Comparison of ENCODE assay signal across 8 mouse cellular contexts in genomic region chr2:165184015-165184633, GRCm38 (mm10). TPM values are rescaled to one million over a fixed set of nuclear protein-coding genes. Genes with fewer than 3 reads are reported as not detected.
DNase-seq lines count a peak whose midpoint lies in the region; ATAC-seq and TF ChIP-seq lines count a peak whose summit lies in the region.

No protein-coding gene starts in this region.

- peaks cover 55% of the 10 kb centered on the region for H3K4me1 ChIP-seq in forebrain, embryonic 13.5 days
- H3K4me1 ChIP-seq in intestine, embryonic 16.5 days (ENCODE audit: control insufficient read depth, insufficient read depth, low read length): peaks cover 11% of the 10 kb centered on the region
- no peaks in the 10 kb centered on the region for H3K4me1 ChIP-seq in liver, postnatal 0 days (ENCODE audit: insufficient read depth)

- H3K9me3 ChIP-seq in forebrain, embryonic 13.5 days (replicated peaks): no peaks in the 10 kb centered on the region
- no peaks in the 10 kb centered on the region for H3K9me3 ChIP-seq in intestine, embryonic 16.5 days (ENCODE audit: control insufficient read depth, low read length)
- H3K9me3 ChIP-seq in liver, postnatal 0 days (ENCODE audit: low read length): no peaks in the 10 kb centered on the region

- peak; percentile 82 for ATAC-seq in forebrain, embryonic 13.5 days
- ATAC-seq in intestine, embryonic 16.5 days: peak; percentile 84
- ATAC-seq in liver, postnatal 0 days: no peak
- no peak for ATAC-seq in erythroid progenitor cell, adult 5-6 weeks (replicated peaks; ENCODE audit: low FRiP score, poor library complexity, severe bottlenecking)

- H3K27me3 ChIP-seq in forebrain, embryonic 13.5 days: peaks cover 36% of the 10 kb centered on the region
- H3K27me3 ChIP-seq in intestine, embryonic 16.5 days (replicated peaks; ENCODE audit: control insufficient read depth, insufficient read depth, low read length): peaks cover 32% of the 10 kb centered on the region
- peaks cover 24% of the 10 kb centered on the region for H3K27me3 ChIP-seq in liver, postnatal 0 days (ENCODE audit: insufficient read depth, low read length)

- H3K4me3 ChIP-seq in forebrain, embryonic 13.5 days: no peak overlapping the region
- no peak overlapping the region for H3K4me3 ChIP-seq in intestine, embryonic 16.5 days (ENCODE audit: low read length)
- H3K4me3 ChIP-seq in liver, postnatal 0 days (ENCODE audit: low read depth, low read length): no peak overlapping the region

- TF ChIP-seq CTCF in liver, postnatal 0 days (IDR thresholded peaks at IDR 0.05; ENCODE audit: low read depth): no peak

- DNase-seq in lung, postnatal 10 days: peak; percentile 29
- DNase-seq in lung, postnatal 25 days (ENCODE audit: low spot score): no peak
- DNase-seq in liver, postnatal 0 days: peak; percentile 56
- DNase-seq in thymus, postnatal 0 days (ENCODE audit: low spot score): no peak
- no peak for DNase-seq in left cerebral cortex, postnatal 36 days (ENCODE audit: low spot score in 2 of 2)

- H3K4me2 ChIP-seq in forebrain, embryonic 13.5 days: no peak overlapping the region; the same call in 1 of the 2 replicates
- H3K4me2 ChIP-seq in intestine, embryonic 16.5 days (ENCODE audit: low read depth, low read length): no peak overlapping the region
- H3K4me2 ChIP-seq in liver, postnatal 0 days (ENCODE audit: low read depth, low read length): no peak overlapping the region

- peak overlapping the region; percentile 68 for H3K27ac ChIP-seq in forebrain, embryonic 13.5 days
- no peak overlapping the region for H3K27ac ChIP-seq in intestine, embryonic 16.5 days (ENCODE audit: low read length)
- H3K27ac ChIP-seq in liver, postnatal 0 days (ENCODE audit: low read depth): no peak overlapping the region

- no peak for TF ChIP-seq EP300 in liver, postnatal 0 days (IDR thresholded peaks at IDR 0.05; ENCODE audit: low read depth)

- H3K36me3 ChIP-seq in forebrain, embryonic 13.5 days (ENCODE audit: poor library complexity, severe bottlenecking): no peaks in the 10 kb centered on the region
- H3K36me3 ChIP-seq in intestine, embryonic 16.5 days (ENCODE audit: control insufficient read depth, insufficient read depth, low read length): no peaks in the 10 kb centered on the region
- no peaks in the 10 kb centered on the region for H3K36me3 ChIP-seq in liver, postnatal 0 days (replicated peaks; ENCODE audit: insufficient read depth, low read length)

- 18% methylated on average over 9 of the region's 9 CpGs for WGBS in forebrain, embryonic 13.5 days
- 29% methylated on average over 9 of the region's 9 CpGs for WGBS in intestine, embryonic 16.5 days
- 42% methylated on average over 9 of the region's 9 CpGs for WGBS in liver, postnatal 0 days (ENCODE audit: insufficient replicate concordance)

- peak overlapping the region; percentile 4; the same call in 1 of the 2 replicates for H3K9ac ChIP-seq in forebrain, embryonic 13.5 days
- H3K9ac ChIP-seq in intestine, embryonic 16.5 days (ENCODE audit: low read depth, low read length): no peak overlapping the region
- no peak overlapping the region for H3K9ac ChIP-seq in liver, postnatal 0 days (replicated peaks)

- intact Hi-C loops in left cerebral cortex, postnatal 36 days (cut with DNase I): no loop called here

RNA-seq across cellular contexts. Expression of gene Cdh22, which starts 50.5 kb away (rescaled TPM):
- 5.0 and 6.2 TPM in 2 replicates for polyA plus RNA-seq in forebrain, embryonic 13.5 days (2015; fragmentation: Nextera tagmentation; extraction: Ambion mirVana)
- 0.40 and 0.50 TPM in 2 replicates for polyA plus RNA-seq in intestine, embryonic 16.5 days (2015; fragmentation: Nextera tagmentation; extraction: Ambion mirVana)
- not detected in 2 replicates for polyA plus RNA-seq in liver, postnatal 0 days (2015; fragmentation: Nextera tagmentation; extraction: Ambion mirVana)
- polyA plus RNA-seq in thymus, postnatal 0 days (2015; fragmentation: Nextera tagmentation; extraction: Ambion mirVana): 0.14 and 0.21 TPM in 2 replicates
- total RNA-seq in erythroid progenitor cell, adult 5-6 weeks (2015; ENCODE audit: low replicate concordance): not detected in 2 replicates
- total RNA-seq in erythroid progenitor cell, adult 5-6 weeks (2017; ENCODE audit: low replicate concordance): not detected in 2 replicates
- total RNA-seq in left cerebral cortex, postnatal 36 days (2021): 10 to 100 TPM; 50.3 to 58.7 TPM

Comparison
In these comparisons a context has a peak if more than half of its experiments do, and no peak if none do; other contexts are left out.
1. DNase-seq: peak in lung, postnatal 10 days (single experiment) and liver, postnatal 0 days (single experiment); none in lung, postnatal 25 days (single experiment), thymus, postnatal 0 days (single experiment) and left cerebral cortex, postnatal 36 days (0 of 2).
2. ATAC-seq: peak in forebrain, embryonic 13.5 days (single experiment) and intestine, embryonic 16.5 days (single experiment); none in liver, postnatal 0 days (single experiment) and erythroid progenitor cell, adult 5-6 weeks (single experiment).